Mouse (Mus musculus) kidney, adult 2 months (tissue): ENCODE data around the gene Pias3.

Experiments used
- CTCF ChIP-seq: fragments of 200-500 bp; conservative IDR thresholded peaks from 2 replicates; pipeline ENCODE4 v1.5.1; 2011; ENCODE audit warnings: low read depth, mild to moderate bottlenecking, control low read depth, low read length, moderate library complexity, mixed read lengths; ENCODE audit not compliant: insufficient read depth, insufficient read length
- POLR2A ChIP-seq: fragments of 200-500 bp; IDR thresholded peaks from one replicate; pipeline ENCODE4 v1.6.1; 2011; ENCODE audit warnings: low read depth, low read length, control low read depth

GRCm38 (mm10) chr3:96696766-96697732, 865 bp downstream of the Pias3 start:
- TF ChIP-seq POLR2A, result no peak
- TF ChIP-seq CTCF, result no peak
